30 mouse cellular contexts compared by ENCODE assay signal in the genomic region with DNA sequence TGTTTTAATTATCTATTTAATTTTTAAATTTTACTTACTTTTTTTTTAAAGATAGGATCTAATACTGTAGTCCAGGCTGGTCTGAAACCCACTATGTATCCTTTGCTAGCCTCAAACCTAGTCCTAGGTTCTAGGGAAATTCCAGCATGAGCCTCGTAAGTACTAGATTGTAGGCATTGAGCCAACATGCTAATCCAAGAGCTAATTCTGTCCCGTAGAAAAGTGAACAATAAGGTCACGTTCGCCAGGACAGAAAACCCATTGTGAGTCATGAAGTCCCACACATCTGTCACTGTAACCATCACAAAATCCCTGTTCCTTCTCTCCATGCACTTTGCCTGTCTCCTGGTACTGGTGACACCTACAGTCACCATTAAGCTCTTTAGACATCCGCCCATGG. TPM values are rescaled to one million over a fixed set of nuclear protein-coding genes. Genes with fewer than 3 reads are reported as not detected.
DNase-seq lines count a peak whose midpoint lies in the region; ATAC-seq and TF ChIP-seq lines count a peak whose summit lies in the region.
"Had no signal": no experiment of that assay in that cellular context is flagged by ENCODE, and none has a peak within 500 bp of the region (broad histone marks: within the 10 kb centered on the region; RNA-seq: fewer than 3 reads in every experiment).

No protein-coding gene starts in this region.

- no peaks in the 10 kb centered on the region for H3K9me3 ChIP-seq in heart, embryonic 16.5 days (replicated peaks; ENCODE audit: control insufficient read depth, low read length)
- H3K9me3 ChIP-seq: embryonic facial prominence, embryonic 10.5 days; embryonic facial prominence, embryonic 13.5 days; forebrain, embryonic 12.5 days; forebrain, embryonic 15.5 days; hindbrain, embryonic 12.5 days; hindbrain, embryonic 15.5 days had no signal

- H3K4me1 ChIP-seq in heart, embryonic 16.5 days (ENCODE audit: control insufficient read depth, insufficient read depth, low read length): peaks cover 7% of the 10 kb centered on the region

- H3K9ac ChIP-seq in heart, embryonic 16.5 days (ENCODE audit: low read length): no peak overlapping the region
- H3K9ac ChIP-seq: embryonic facial prominence, embryonic 13.5 days; forebrain, embryonic 12.5 days; forebrain, embryonic 15.5 days; hindbrain, embryonic 12.5 days; hindbrain, embryonic 15.5 days had no signal

- no peak for TF ChIP-seq CTCF in left cerebral cortex, adult 2 months (IDR thresholded peaks at IDR 0.05)

- no peak overlapping the region for H3K4me2 ChIP-seq in heart, embryonic 16.5 days (ENCODE audit: low read depth, low read length)
- H3K4me2 ChIP-seq: embryonic facial prominence, embryonic 13.5 days; forebrain, embryonic 12.5 days; forebrain, embryonic 15.5 days; hindbrain, embryonic 12.5 days; hindbrain, embryonic 15.5 days had no signal

- DNase-seq in heart, adult 9 months (ENCODE audit: low spot score in 2 of 2): no peak
- peak; percentile 57 for DNase-seq in retina, postnatal 1 day
- DNase-seq in retina, embryonic 14.5 days (ENCODE audit: low spot score): no peak
- peak; percentile 19 for DNase-seq in Muller cell, postnatal 12 days (ENCODE audit: inconsistent ontology term)
- DNase-seq in left cerebral cortex, adult 2 months (ENCODE audit: extremely low spot score in 1 of 2, low spot score in 2 of 2): no peak
- DNase-seq: adrenal gland, adult 2 months; adrenal gland, postnatal 14 days; cerebellum, adult 11-12 months; cerebellum, adult 8-10 months; cerebellum, postnatal 10 days; cerebellum, postnatal 36 days; embryo, embryonic 11 days; gastrocnemius, postnatal 10 days; gastrocnemius, postnatal 36 days; kidney, adult 2 months had no signal

- no peak overlapping the region for H3K27ac ChIP-seq in heart, embryonic 16.5 days (ENCODE audit: low read length)
- H3K27ac ChIP-seq in left cerebral cortex, adult 2 months: no peak overlapping the region
- H3K27ac ChIP-seq: embryonic facial prominence, embryonic 10.5 days; embryonic facial prominence, embryonic 13.5 days; forebrain, embryonic 12.5 days; forebrain, embryonic 15.5 days; hindbrain, embryonic 12.5 days; hindbrain, embryonic 15.5 days had no signal

- no peak overlapping the region for H3K4me3 ChIP-seq in heart, embryonic 16.5 days (ENCODE audit: low read length)
- no peak overlapping the region for H3K4me3 ChIP-seq in left cerebral cortex, adult 2 months
- H3K4me3 ChIP-seq: embryonic facial prominence, embryonic 10.5 days; embryonic facial prominence, embryonic 13.5 days; erythroblast, embryonic 14.5 days; forebrain, embryonic 12.5 days; forebrain, embryonic 15.5 days; hindbrain, embryonic 12.5 days; hindbrain, embryonic 15.5 days had no signal

- ATAC-seq in heart, embryonic 16.5 days (replicated peaks; ENCODE audit: extremely low read depth, insufficient read depth, low FRiP score): 0 out of 2 replicates have a peak, but pooled peaks have one; percentile 59
- ATAC-seq: forebrain, embryonic 15.5 days; intestine, postnatal 0 days had no signal

- no peaks in the 10 kb centered on the region for H3K36me3 ChIP-seq in heart, embryonic 16.5 days (ENCODE audit: control insufficient read depth, insufficient read depth)
- H3K36me3 ChIP-seq: embryonic facial prominence, embryonic 10.5 days; embryonic facial prominence, embryonic 13.5 days; forebrain, embryonic 12.5 days; forebrain, embryonic 15.5 days; G1E; hindbrain, embryonic 15.5 days had no signal

- H3K27me3 ChIP-seq in heart, embryonic 16.5 days (ENCODE audit: control insufficient read depth, insufficient read depth, low read length): no peaks in the 10 kb centered on the region
- H3K27me3 ChIP-seq: embryonic facial prominence, embryonic 13.5 days; forebrain, embryonic 15.5 days; hindbrain, embryonic 12.5 days; hindbrain, embryonic 15.5 days had no signal

- intact Hi-C loops in left cerebral cortex, adult 2 months (cut with DNase I): no loop called here

- 41% methylated on average over 5 of the region's 5 CpGs for WGBS in heart, embryonic 16.5 days

RNA-seq across cellular contexts. Expression of a gene that starts 53.8 kb away (rescaled TPM):
- polyA plus RNA-seq in heart, embryonic 16.5 days (2015; fragmentation: Nextera tagmentation; extraction: Ambion mirVana): 0.07 TPM in 1 of 2 replicates, not detected in the other
- total RNA-seq in left cerebral cortex, adult 2 months (2021): 10 to 100 TPM; 87.4 to 98.2 TPM
- total RNA-seq: adrenal gland, adult 2 months; adrenal gland, postnatal 14 days; gastrocnemius, adult 18-20 months; gastrocnemius, postnatal 36 days; granulocyte monocyte progenitor cell, adult 5-6 weeks; heart, adult 8-10 months; heart, postnatal 25 days; hematopoietic stem cell, adult 5-6 weeks had no signal
- polyA plus RNA-seq: adrenal gland, adult 2 months; erythroblast, embryonic 14.5 days; G1E; kidney, adult 2 months had no signal

Comparison
In these comparisons a context has a peak if more than half of its experiments do, and no peak if none do; other contexts are left out.
1. DNase-seq: peak in retina, postnatal 1 day (single experiment) and Muller cell, postnatal 12 days (single experiment); none in heart, adult 9 months (0 of 2), retina, embryonic 14.5 days (single experiment) and left cerebral cortex, adult 2 months (0 of 2).